Mouse (Mus musculus): ENCODE results near the gene Ndufa13.

DNA sequence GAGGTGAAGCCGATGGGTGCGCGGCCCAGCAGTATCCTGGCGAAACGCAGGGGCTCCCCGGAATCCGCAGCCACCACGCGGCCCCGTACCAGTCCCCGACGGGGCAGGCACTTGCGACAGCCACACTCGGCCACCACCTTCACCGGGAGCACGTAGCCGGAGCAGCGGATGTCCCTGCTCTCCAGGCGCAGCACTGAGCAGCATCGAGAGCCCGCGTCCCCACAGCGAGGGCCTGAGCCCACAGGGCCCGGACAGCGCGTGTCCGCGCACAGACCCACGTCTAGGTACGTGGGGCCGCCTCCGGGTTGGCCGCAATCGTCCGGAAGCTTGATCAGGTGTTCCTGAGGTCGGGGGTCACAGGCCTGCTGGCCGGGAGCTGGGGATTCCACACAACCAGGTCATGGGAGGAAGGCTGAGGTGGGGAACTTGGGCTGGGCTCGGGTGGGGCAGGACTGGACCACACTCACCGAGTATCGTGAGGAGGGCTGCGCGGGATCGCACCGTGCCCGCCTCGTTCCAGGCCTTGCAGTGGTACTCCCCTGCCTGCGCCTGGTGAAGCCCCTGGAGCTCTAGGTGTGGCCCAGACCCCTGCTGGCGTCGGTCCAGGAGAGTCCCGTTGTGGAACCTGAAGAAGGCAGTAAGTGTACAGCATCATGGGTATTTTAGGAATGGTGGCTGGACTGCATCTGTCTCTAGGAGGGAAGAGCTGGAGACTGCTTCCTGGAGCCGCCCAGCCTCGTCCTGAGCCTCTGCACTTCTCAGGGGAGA, 19.3 kb downstream of the Ndufa13 start:
- TF ChIP-seq EP300 (IDR thresholded peaks at IDR 0.05) = no peak
- no peak for TF ChIP-seq CTCF (IDR thresholded peaks at IDR 0.05)

All from lung, postnatal 0 days (tissue).